Mouse (Mus musculus): ENCODE measurements at regions not wholly inside any gene's neighbourhood (a gene's known extent, or its start where the extent isn't known, plus 50 kb on each side); places are given as distances from the start of the nearest gene placed in this dataset.

- TF ChIP-seq CTCF (IDR thresholded peaks at IDR 0.05; ENCODE audit: low read depth) (no peak), EP300 (IDR thresholded peaks at IDR 0.05; ENCODE audit: low read depth) (no peak)
Observed at GRCm38 (mm10) chr13:60042443-60042842, 134.7 kb downstream of the Gas1 start.
